Mouse (Mus musculus) kidney, embryonic 15.5 days (tissue): ENCODE data around the gene Fryl. TPM values are rescaled to one million over a fixed set of nuclear protein-coding genes. Genes with fewer than 3 reads are reported as not detected.

Experiments used
- ATAC-seq: fragments of 200-750 bp; cut with Nextera tagmentation; replicated peaks from 2 replicates; pipeline ENCODE4 v1.8.0; 2017; ENCODE audit warnings: moderate TSS enrichment; ENCODE audit not compliant: low FRiP score
- H3K27ac ChIP-seq: fragments of 300-500 bp; sonication (generic); 2 replicates; pipeline ENCODE4 v1.5.1; 2015; ENCODE audit warnings: mild to moderate bottlenecking, inconsistent platforms
- H3K27me3 ChIP-seq: fragments of 300-500 bp; sonication (generic); 2 replicates; pipeline ENCODE4 v1.6.1; 2015; ENCODE audit warnings: inconsistent platforms
- H3K36me3 ChIP-seq: fragments of 300-500 bp; sonication (generic); 2 replicates; pipeline ENCODE4 v1.6.1; 2015; ENCODE audit warnings: inconsistent platforms
- H3K4me1 ChIP-seq: fragments of 300-500 bp; sonication (generic); 2 replicates; pipeline ENCODE4 v1.6.1; 2015; ENCODE audit warnings: inconsistent platforms
- H3K4me2 ChIP-seq: fragments of 300-500 bp; sonication (generic); 2 replicates; pipeline ENCODE4 v1.6.1; 2015; ENCODE audit warnings: moderate library complexity, mild to moderate bottlenecking, inconsistent platforms
- H3K4me3 ChIP-seq: fragments of 300-500 bp; sonication (generic); replicated peaks from 2 replicates; pipeline ENCODE4 v1.5.1; 2015; ENCODE audit warnings: mild to moderate bottlenecking, inconsistent platforms
- H3K9ac ChIP-seq: fragments of 300-500 bp; sonication (generic); 2 replicates; pipeline ENCODE4 v1.6.1; 2015; ENCODE audit warnings: mild to moderate bottlenecking, inconsistent platforms
- H3K9me3 ChIP-seq: fragments of 300-500 bp; sonication (generic); replicated peaks from 2 replicates; pipeline ENCODE4 v1.6.1; 2016; ENCODE audit warnings: inconsistent platforms
- WGBS: fragments of 180-500 bp; shearing (Covaris S2); methylation state at CpG from one replicate; pipeline ENCODE4 v1.1.7; 2015; ENCODE audit warnings: mixed read lengths; 5-methylcytosine and 5-hydroxymethylcytosine counted together
- polyA plus RNA-seq: library from polyadenylated mRNA; unstranded; fragments of >200 nt; fragmentation: Nextera tagmentation; extraction: Ambion mirVana; gene quantifications from 2 replicates; pipeline ENCODE4 v1.2.1, GENCODE M21; 2015

Gene Fryl
- polyA plus RNA-seq, 1 experiment from 2014 or later: 34.8 TPM

DNA sequence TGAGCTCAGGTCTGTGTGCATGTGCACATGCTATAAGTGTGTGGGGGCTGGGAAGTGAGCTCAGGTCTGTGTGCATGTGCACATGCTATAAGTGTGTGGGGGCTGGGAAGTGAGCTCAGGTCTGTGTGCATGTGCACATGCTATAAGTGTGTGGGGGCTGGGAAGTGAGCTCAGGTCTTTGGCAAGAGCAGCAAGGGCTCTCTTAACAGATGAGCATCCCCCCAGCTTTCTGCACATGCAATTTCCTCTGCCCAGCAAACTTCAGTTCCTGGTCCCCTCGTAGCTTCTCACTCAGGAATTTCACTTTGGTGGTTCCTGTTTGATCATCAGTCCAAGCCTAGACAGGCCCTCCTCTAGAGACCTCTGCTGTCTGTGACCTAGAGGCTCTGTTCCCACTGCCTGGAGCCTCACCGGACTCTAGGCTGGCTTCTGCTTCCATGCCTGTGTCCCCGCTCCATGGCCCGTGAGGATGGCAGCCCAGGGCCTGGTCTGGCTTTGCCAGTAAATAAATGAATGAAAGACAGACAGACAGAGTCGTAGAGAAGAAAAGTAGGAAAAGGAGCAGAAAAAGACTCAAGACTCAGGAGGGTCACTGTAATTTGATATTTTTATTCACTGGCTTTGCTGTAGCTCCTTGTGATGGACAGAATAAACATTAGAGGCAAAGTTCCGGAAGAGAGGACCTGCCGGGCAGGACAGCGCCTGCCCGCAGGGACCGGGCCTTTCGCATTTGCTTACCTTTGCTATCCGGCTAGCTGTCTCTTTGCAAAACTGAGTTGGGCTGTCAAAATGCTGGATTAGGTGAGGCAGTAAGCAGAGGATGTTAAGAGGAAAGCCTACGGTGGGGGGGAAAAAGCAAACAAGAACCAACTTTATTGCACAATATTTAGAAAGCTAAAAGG is 192.4 kb downstream of the Fryl start:
- WGBS: 34% methylated on average over 13 of the region's 13 CpGs
- H3K4me1 ChIP-seq: peaks cover 10% of the 10 kb centered on the region; the same call in 1 of the 2 replicates
- H3K27ac ChIP-seq: peak overlapping the region; percentile 79
- no peak overlapping the region for H3K4me2 ChIP-seq
- peaks cover 68% of the 10 kb centered on the region for H3K36me3 ChIP-seq
- ATAC-seq: peak; percentile 75; the same call in 1 of the 2 replicates
- H3K9ac ChIP-seq: no peak overlapping the region
- H3K9me3 ChIP-seq: no peaks in the 10 kb centered on the region
- H3K27me3 ChIP-seq: no peaks in the 10 kb centered on the region
- no peak overlapping the region for H3K4me3 ChIP-seq

DNA sequence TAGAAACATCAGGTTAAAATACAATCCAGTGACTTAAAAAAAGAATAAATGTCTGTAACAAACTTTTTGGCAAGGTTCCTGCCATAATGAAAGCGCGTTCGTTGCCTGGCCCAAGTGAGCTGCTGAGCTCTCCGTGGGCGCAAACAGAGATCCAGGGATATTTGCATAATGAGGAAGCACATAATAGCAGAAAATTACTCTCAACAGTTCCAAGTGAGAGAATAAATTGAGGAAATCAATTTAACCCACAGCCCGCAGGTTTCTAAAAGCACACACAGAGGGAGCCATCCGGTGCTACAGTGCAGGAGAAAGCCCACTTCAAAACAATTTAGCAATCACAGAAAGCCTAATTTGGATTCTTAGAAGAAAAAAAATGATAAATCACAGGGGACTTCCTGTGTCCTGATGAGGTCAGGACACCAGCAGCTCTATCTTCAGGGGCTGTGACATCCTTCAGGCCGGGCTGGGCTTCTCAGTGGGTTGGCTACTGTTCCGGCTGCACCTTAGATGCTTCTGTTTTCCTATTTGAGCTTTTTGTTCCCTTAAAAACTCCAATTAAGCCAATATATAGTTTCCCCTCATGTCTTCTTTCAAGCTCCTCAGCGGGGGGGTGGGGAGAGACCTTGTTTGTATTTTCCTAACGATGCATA is 194.8 kb downstream of the Fryl start:
- WGBS: 74% methylated on average over 11 of the region's 11 CpGs
- H3K27me3 ChIP-seq: no peaks in the 10 kb centered on the region

DNA sequence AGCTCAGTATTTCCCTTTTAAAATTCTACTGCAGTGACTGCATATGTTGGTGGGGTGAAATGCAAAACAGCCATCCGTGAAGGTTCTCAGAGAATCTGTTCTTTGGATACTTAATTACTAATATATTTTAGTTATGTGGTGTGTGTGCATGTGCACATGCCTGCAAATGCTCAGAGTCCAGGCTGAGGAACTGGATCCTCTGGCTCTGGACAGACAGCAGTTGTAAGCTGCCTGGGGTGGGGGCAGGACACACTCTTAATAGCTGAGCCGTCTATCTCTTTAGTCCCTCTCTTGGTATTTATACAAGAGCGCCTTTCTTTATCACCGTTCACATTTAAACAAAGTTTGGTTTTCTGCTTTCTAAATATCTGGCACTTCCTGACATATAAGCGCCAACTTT is 199.5 kb downstream of the Fryl start:
- peaks cover 80% of the 10 kb centered on the region for H3K36me3 ChIP-seq
- ATAC-seq: no peak
- 93% methylated on average over 5 of the region's 5 CpGs for WGBS

More for the DNA sequence above, 194.8 kb downstream of the Fryl start:
- H3K4me3 ChIP-seq: no peak overlapping the region
- no peak overlapping the region for H3K4me2 ChIP-seq
- no peak overlapping the region for H3K9ac ChIP-seq
- H3K9me3 ChIP-seq: no peaks in the 10 kb centered on the region
- H3K36me3 ChIP-seq: peaks cover 67% of the 10 kb centered on the region
- peaks cover 10% of the 10 kb centered on the region; the same call in 1 of the 2 replicates for H3K4me1 ChIP-seq
- ATAC-seq: no peak
- H3K27ac ChIP-seq: no peak overlapping the region

DNA sequence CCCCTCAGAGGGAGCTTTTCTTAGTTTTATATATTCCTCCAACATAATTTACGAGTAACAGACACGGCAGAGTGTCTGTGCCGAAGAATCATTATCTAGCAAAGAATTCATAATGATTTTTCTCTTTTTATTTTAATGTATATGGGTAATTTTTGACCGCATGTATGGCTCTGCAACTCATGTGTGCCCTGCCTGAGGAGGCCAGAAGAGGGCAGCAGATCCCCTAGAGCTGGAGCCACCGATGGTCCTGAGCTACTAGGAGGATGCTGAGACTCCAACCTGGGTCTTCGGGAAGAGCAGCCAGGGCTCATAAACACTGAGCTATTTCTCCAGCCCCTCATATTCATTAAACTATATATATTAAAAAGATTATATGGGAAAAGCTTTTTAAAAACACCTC is 200.0 kb downstream of the Fryl start:
- H3K36me3 ChIP-seq: peaks cover 84% of the 10 kb centered on the region
- H3K4me3 ChIP-seq: no peak overlapping the region
- no peaks in the 10 kb centered on the region for H3K27me3 ChIP-seq
- H3K4me2 ChIP-seq: no peak overlapping the region
- no peak for ATAC-seq
- H3K9me3 ChIP-seq: no peaks in the 10 kb centered on the region
- WGBS: 88% methylated on average over 6 of the region's 6 CpGs
- H3K4me1 ChIP-seq: no peaks in the 10 kb centered on the region
- H3K27ac ChIP-seq: no peak overlapping the region
- no peak overlapping the region for H3K9ac ChIP-seq

More for the DNA sequence above, 199.5 kb downstream of the Fryl start:
- Histone ChIP-seq H3K4me2 (no peak overlapping the region), H3K9ac (no peak overlapping the region), H3K4me1 (no peaks in the 10 kb centered on the region), H3K9me3 (no peaks in the 10 kb centered on the region), H3K27me3 (no peaks in the 10 kb centered on the region), H3K27ac (no peak overlapping the region), H3K4me3 (no peak overlapping the region)

DNA sequence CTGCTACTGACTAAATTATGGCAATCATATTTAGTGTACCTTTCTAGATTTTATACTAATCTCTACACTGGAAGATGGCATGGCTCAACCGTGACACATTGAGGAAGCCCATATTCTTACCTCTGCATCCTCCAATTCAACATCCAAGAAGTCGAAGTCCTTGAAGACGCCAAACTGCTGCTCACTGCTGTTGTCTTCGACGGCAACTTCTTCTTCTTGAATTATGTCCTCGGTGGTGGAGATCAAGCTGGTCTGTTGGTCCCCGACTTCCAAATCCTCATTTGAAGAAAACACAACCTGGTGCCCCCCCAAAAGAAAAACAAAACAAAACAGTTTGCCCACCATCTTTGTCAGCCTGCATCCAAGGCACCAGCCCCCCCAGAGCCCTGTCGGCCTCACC is 202.5 kb downstream of the Fryl start:
- H3K27me3 ChIP-seq: no peaks in the 10 kb centered on the region
- H3K4me3 ChIP-seq: no peak overlapping the region
- no peak for ATAC-seq
- H3K27ac ChIP-seq: no peak overlapping the region
- no peak overlapping the region for H3K4me2 ChIP-seq
- H3K9me3 ChIP-seq: no peaks in the 10 kb centered on the region
- WGBS: 94% methylated on average over 8 of the region's 8 CpGs
- H3K4me1 ChIP-seq: no peaks in the 10 kb centered on the region
- peaks cover 97% of the 10 kb centered on the region for H3K36me3 ChIP-seq
- no peak overlapping the region for H3K9ac ChIP-seq

DNA sequence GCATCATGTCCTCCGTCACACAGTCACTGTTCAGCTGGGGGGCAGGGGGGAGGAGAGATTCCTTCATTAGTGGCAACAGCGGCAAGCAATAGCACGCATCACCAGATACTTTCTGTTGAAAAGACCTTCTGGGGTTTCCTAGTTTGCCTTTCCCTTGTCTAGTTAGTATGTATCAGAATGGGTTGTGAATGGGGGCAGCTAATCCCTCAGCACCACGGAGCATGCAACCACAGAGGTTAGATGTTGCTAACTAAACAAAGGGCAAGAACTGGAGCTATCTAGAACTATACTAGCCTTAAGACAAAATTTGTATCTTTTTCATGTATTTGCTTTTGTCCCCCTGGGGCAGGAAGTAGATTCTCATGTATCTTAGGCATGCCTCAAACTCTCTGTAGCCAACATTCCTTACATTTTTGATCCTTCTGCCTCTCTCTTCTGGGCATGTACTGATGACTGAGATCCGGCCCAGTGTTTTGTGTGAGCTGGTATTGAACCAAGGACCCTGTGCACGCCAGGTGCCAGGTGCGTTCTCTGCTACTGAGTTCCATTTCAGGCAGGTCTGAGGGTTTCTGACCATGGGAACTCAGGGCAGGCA is 208.7 kb downstream of the Fryl start:
- 88% methylated on average over 7 of the region's 7 CpGs for WGBS
- no peaks in the 10 kb centered on the region for H3K9me3 ChIP-seq
- H3K4me1 ChIP-seq: no peaks in the 10 kb centered on the region
- ATAC-seq: no peak
- H3K27ac ChIP-seq: no peak overlapping the region
- peaks cover 90% of the 10 kb centered on the region for H3K36me3 ChIP-seq
- no peaks in the 10 kb centered on the region for H3K27me3 ChIP-seq
- H3K4me2 ChIP-seq: no peak overlapping the region
- H3K9ac ChIP-seq: no peak overlapping the region
- H3K4me3 ChIP-seq: no peak overlapping the region

DNA sequence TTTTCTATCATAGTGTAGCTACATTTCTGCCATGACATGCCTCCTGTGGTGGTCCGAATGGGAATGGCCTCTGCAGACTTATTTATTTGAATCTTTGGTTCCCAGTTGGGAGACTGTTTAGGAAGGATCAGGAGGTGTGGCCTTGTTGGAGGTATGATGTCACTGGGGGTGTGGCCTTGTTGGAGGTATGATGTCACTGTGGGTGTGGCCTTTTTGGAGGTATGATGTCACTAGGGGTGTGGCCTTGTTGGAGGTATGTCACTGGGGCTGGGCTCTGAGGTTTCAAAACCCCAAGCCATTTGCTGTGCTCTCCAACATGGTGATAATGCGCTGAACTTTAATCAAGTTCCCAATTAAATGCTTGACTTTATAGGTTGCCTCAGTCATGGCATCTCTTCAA is 212.4 kb downstream of the Fryl start:
- Histone ChIP-seq H3K4me1 (no peaks in the 10 kb centered on the region), H3K27ac (no peak overlapping the region), H3K9me3 (no peaks in the 10 kb centered on the region), H3K27me3 (no peaks in the 10 kb centered on the region), H3K36me3 (peaks cover 66% of the 10 kb centered on the region), H3K4me3 (no peak overlapping the region), H3K4me2 (no peak overlapping the region), H3K9ac (no peak overlapping the region)
- 95% methylated on average over 2 of the region's 2 CpGs for WGBS
- no peak for ATAC-seq

DNA sequence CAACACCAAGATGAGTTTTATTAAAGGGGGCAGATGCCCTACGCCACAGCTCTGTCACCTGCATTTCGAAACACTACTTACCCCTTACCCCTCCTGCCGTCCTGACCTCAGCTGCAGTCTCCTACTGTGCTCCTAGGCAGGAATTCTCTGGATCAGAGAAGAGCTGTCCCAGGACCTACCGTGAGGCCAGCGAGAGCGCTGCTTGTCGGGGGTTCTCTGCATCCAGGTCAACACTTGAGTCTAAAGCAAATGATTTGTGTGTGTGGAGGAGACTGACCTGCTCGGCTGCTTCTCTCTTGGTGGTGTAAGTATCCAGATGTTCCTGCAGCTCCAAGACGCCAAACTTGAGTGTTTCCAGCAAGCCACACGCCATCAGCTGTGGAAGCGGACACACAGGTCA is 223.9 kb downstream of the Fryl start:
- peaks cover 77% of the 10 kb centered on the region for H3K36me3 ChIP-seq

DNA sequence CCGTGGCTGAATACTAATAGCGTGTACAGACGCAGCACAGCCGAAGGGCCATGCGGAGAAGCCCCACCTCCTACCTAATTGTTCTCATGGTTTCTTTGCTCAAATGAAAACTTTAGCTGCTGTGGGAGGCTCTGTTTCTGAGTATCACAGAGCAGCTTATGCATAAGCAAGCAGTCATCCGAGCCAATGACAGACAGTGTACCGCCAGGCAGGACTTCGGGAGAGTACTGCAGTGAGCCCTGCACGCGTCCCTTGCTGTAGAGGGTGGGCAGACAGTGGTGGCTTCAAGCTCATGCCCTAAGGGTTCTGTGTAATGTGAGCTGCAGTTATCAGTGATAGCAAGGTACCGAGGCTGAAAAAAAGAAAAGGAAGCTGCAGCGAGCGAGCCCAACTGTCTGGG is 227.8 kb downstream of the Fryl start:
- 0 out of 2 replicates have a peak, but pooled peaks have one; percentile 58 for ATAC-seq
- H3K36me3 ChIP-seq: peaks cover 75% of the 10 kb centered on the region

More for the DNA sequence above, 223.9 kb downstream of the Fryl start:
- H3K9me3 ChIP-seq: no peaks in the 10 kb centered on the region
- no peak overlapping the region for H3K4me2 ChIP-seq
- ATAC-seq: no peak
- H3K27ac ChIP-seq: no peak overlapping the region
- H3K4me3 ChIP-seq: no peak overlapping the region
- H3K27me3 ChIP-seq: no peaks in the 10 kb centered on the region
- 73% methylated on average over 11 of the region's 11 CpGs for WGBS
- H3K4me1 ChIP-seq: no peaks in the 10 kb centered on the region
- H3K9ac ChIP-seq: no peak overlapping the region

DNA sequence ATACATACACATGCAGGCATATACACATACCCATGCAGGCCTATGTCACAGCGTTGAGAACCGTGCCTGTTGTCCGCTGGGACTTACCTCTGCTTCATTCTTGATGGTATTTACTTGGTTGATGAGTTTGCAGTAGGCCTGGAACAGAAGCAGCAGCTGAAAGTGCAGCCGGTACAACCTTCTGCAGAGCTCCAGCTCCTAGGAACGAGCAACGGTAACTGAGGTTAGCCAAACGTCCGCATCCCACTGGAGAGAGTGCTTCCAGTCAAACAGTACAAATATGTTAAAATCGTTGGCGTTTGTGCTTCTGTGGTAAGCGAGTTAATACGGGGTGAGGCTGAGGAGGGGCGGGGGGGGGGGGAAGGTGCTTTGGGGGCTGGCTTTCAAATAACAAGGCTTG is 232.6 kb downstream of the Fryl start:
- H3K4me1 ChIP-seq: no peaks in the 10 kb centered on the region
- peaks cover 52% of the 10 kb centered on the region for H3K36me3 ChIP-seq
- H3K27me3 ChIP-seq: no peaks in the 10 kb centered on the region
- no peak overlapping the region for H3K27ac ChIP-seq
- H3K9ac ChIP-seq: no peak overlapping the region
- no peak overlapping the region for H3K4me2 ChIP-seq
- ATAC-seq: no peak
- H3K9me3 ChIP-seq: no peaks in the 10 kb centered on the region
- 91% methylated on average over 13 of the region's 13 CpGs for WGBS
- no peak overlapping the region for H3K4me3 ChIP-seq

More for the DNA sequence above, 227.8 kb downstream of the Fryl start:
- no peak overlapping the region for H3K4me3 ChIP-seq
- no peak overlapping the region for H3K27ac ChIP-seq
- WGBS: 66% methylated on average over 13 of the region's 13 CpGs
- H3K27me3 ChIP-seq: no peaks in the 10 kb centered on the region
- H3K9ac ChIP-seq: no peak overlapping the region
- no peaks in the 10 kb centered on the region for H3K9me3 ChIP-seq
- H3K4me2 ChIP-seq: no peak overlapping the region
- H3K4me1 ChIP-seq: no peaks in the 10 kb centered on the region

DNA sequence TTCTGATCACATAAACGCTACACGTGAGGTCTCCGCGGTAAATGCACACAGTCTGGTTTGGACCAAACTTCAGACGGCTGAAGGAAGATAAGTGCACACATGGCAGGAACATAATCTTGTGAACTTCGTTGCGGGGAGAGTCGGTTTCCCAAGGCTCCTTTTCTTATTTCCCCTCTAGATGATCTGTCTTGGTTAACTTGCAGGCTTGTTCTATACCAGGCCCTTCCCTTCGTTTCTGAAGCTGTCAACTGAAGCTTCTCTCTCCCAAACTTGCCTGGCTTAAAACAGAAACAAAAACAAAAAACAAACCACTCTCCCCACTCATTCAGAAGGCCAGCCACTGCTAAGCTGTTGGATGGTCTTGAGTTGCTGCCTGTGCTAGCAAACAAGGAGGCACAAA is 241.7 kb downstream of the Fryl start:
- Histone ChIP-seq H3K36me3 (no peaks in the 10 kb centered on the region), H3K4me2 (no peak overlapping the region), H3K9ac (no peak overlapping the region), H3K27me3 (peaks cover 40% of the 10 kb centered on the region), H3K4me3 (no peak overlapping the region), H3K9me3 (no peaks in the 10 kb centered on the region), H3K27ac (no peak overlapping the region), H3K4me1 (peaks cover 14% of the 10 kb centered on the region)
- WGBS: 47% methylated on average over 9 of the region's 9 CpGs
- no peak for ATAC-seq
